Mouse (Mus musculus) CH12.LX (cell line): ENCODE results near the gene Gpr21.

ENCODE experiments used
- ETS1 ChIP-seq: conservative IDR thresholded peaks from 2 replicates; pipeline ENCODE4 v1.6.1; 2012; ENCODE audit warnings: low read depth, mild to moderate bottlenecking, inconsistent platforms, low read length, improper control_type of control experiment, moderate library complexity
- GABPA ChIP-seq: IDR thresholded peaks from 2 replicates; pipeline ENCODE4 v1.6.1; 2012; ENCODE audit warnings: low read depth, low read length, improper control_type of control experiment, inconsistent platforms; ENCODE audit not compliant: insufficient replicate concordance
- JUN ChIP-seq: IDR thresholded peaks from 2 replicates; pipeline ENCODE4 v1.6.1; 2011; ENCODE audit warnings: low read depth, mild to moderate bottlenecking, low read length, improper control_type of control experiment, moderate library complexity; ENCODE audit not compliant: insufficient read depth
- MXI1 ChIP-seq: IDR thresholded peaks from 2 replicates; pipeline ENCODE4 v1.6.1; 2011; ENCODE audit warnings: mild to moderate bottlenecking, low read depth, low read length, improper control_type of control experiment
- MYC ChIP-seq: IDR thresholded peaks from 2 replicates; pipeline ENCODE4 v1.6.1; 2011; ENCODE audit warnings: low read depth, mild to moderate bottlenecking, improper control_type of control experiment, low read length
- NELFE ChIP-seq: IDR thresholded peaks from 2 replicates; pipeline ENCODE4 v1.6.1; 2011; ENCODE audit warnings: low read depth, low read length, improper control_type of control experiment
- NRF1 ChIP-seq: IDR thresholded peaks from 2 replicates; pipeline ENCODE4 v1.6.1; 2014; ENCODE audit warnings: low read depth, mild to moderate bottlenecking, inconsistent platforms, low read length, improper control_type of control experiment, moderate library complexity
- POLR2A ChIP-seq: IDR thresholded peaks from 2 replicates; pipeline ENCODE4 v1.6.1; 2011; ENCODE audit warnings: low read depth, mild to moderate bottlenecking, improper control_type of control experiment, low read length
- ZC3H11A ChIP-seq: IDR thresholded peaks from 2 replicates; pipeline ENCODE4 v1.6.1; 2012; ENCODE audit warnings: low read depth, mild to moderate bottlenecking, inconsistent platforms, low read length, improper control_type of control experiment
- ZMIZ1 ChIP-seq: IDR thresholded peaks from 2 replicates; pipeline ENCODE4 v1.6.1; 2012; ENCODE audit warnings: low read depth, mild to moderate bottlenecking, inconsistent platforms, low read length, improper control_type of control experiment

DNA sequence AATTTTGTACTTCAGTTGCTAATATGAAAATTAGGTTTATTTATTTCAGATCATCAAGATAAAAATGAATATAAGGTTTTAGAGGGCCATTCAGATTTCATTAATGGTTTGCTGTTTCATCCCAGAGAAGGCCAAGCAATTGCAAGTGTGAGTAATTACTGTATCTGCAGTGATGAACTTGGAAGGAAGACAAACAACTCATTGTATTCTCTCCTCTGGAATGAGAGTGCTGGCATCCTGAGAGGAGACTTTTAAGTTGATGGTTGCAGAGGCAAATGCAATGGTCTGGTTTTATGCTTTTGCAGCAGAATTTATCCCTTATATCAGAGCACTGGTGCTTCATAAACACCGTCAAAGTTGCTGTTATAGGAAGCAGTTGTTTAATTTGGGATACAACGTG, 27.2 kb upstream of the Gpr21 start:
- TF ChIP-seq POLR2A (no peak), NRF1 (no peak), ETS1 (no peak), GABPA (no peak), MYC (no peak), MXI1 (no peak), JUN (no peak), ZC3H11A (no peak), NELFE (no peak), ZMIZ1 (no peak)
